Mouse (Mus musculus) limb, embryonic 15.5 days (tissue): Measurements from ENCODE around the gene Gm9. TPM values are rescaled to one million over a fixed set of nuclear protein-coding genes. Genes with fewer than 3 reads are reported as not detected.

Experiments
- ATAC-seq: fragments of 200-750 bp; cut with Nextera tagmentation; 2 replicates; pipeline ENCODE4 v1.8.0; 2017; ENCODE audit warnings: low read depth, moderate TSS enrichment; ENCODE audit not compliant: insufficient number of reproducible peaks, low FRiP score, low TSS enrichment
- H3K27ac ChIP-seq: fragments of 300-500 bp; sonication (generic); 2 replicates; pipeline ENCODE4 v1.5.1; 2015; ENCODE audit warnings: moderate library complexity, mild to moderate bottlenecking, inconsistent platforms
- H3K27me3 ChIP-seq: fragments of 300-500 bp; sonication (generic); 2 replicates; pipeline ENCODE4 v1.6.1; 2015; ENCODE audit warnings: inconsistent platforms
- H3K36me3 ChIP-seq: fragments of 300-500 bp; sonication (generic); 2 replicates; pipeline ENCODE4 v1.6.1; 2015; ENCODE audit warnings: inconsistent platforms
- H3K4me1 ChIP-seq: fragments of 300-500 bp; sonication (generic); 2 replicates; pipeline ENCODE4 v1.6.1; 2015; ENCODE audit warnings: inconsistent platforms
- H3K4me2 ChIP-seq: fragments of 300-500 bp; sonication (generic); 2 replicates; pipeline ENCODE4 v1.6.1; 2015; ENCODE audit warnings: mild to moderate bottlenecking, inconsistent platforms
- H3K4me3 ChIP-seq: fragments of 300-500 bp; sonication (generic); 2 replicates; pipeline ENCODE4 v1.5.1; 2015; ENCODE audit warnings: mild to moderate bottlenecking, inconsistent platforms
- H3K9ac ChIP-seq: fragments of 300-500 bp; sonication (generic); 2 replicates; pipeline ENCODE4 v1.6.1; 2015; ENCODE audit warnings: inconsistent platforms
- H3K9me3 ChIP-seq: fragments of 300-500 bp; sonication (generic); 2 replicates; pipeline ENCODE4 v1.6.1; 2016; ENCODE audit warnings: inconsistent platforms
- WGBS: fragments of 180-500 bp; shearing (Covaris S2); methylation state at CpG from one replicate; pipeline ENCODE4 v1.1.7; 2015; 5-methylcytosine and 5-hydroxymethylcytosine counted together
- polyA plus RNA-seq: library from polyadenylated mRNA; unstranded; fragments of >200 nt; fragmentation: Nextera tagmentation; extraction: Ambion mirVana; gene quantifications from 2 replicates; pipeline ENCODE4 v1.2.1, GENCODE M21; 2015

Gene Gm9
- polyA plus RNA-seq, 1 experiment from 2014 or later = not detected

GRCm38 (mm10) chrX:37161169-37161568 is 49.7 kb downstream of the Gm9 start:
- no peak for ATAC-seq
- 77% methylated on average over 10 of the region's 10 CpGs for WGBS

More at GRCm38 (mm10) chrX:37161169-37161568, 49.7 kb downstream of the Gm9 start:
- Histone ChIP-seq H3K4me1 (no peaks in the 10 kb centered on the region), H3K27me3 (no peaks in the 10 kb centered on the region), H3K9me3 (no peaks in the 10 kb centered on the region), H3K36me3 (no peaks in the 10 kb centered on the region), H3K9ac (no peak overlapping the region), H3K4me2 (no peak overlapping the region), H3K27ac (no peak overlapping the region), H3K4me3 (no peak overlapping the region)

Other genes starting within 250 kb of the Gm9 start
- gene Sept6, start 219.2 kb downstream of the Gm9 start, polyA plus RNA-seq = 43.9 and 45.9 TPM in 2 replicates
- not detected in 2 replicates for gene Sowahd, start 162.2 kb downstream of the Gm9 start, polyA plus RNA-seq
- 405 and 591 TPM in 2 replicates for gene Rpl39, start 125.6 kb downstream of the Gm9 start, polyA plus RNA-seq
- 14.9 and 15.0 TPM in 2 replicates for gene Upf3b, start 100.7 kb downstream of the Gm9 start, polyA plus RNA-seq
- gene Nkap, start 84.2 kb downstream of the Gm9 start, polyA plus RNA-seq = 13.8 and 14.4 TPM in 2 replicates
- gene Akap14, start 42.2 kb downstream of the Gm9 start, polyA plus RNA-seq = not detected in 2 replicates
- gene Ndufa1, start 19.9 kb downstream of the Gm9 start, polyA plus RNA-seq = 385 and 433 TPM in 2 replicates
- 12.5 and 12.6 TPM in 2 replicates for gene Rnf113a1, start 19.8 kb downstream of the Gm9 start, polyA plus RNA-seq
- not detected in 2 replicates for gene Rhox1, start 11.2 kb upstream of the Gm9 start, polyA plus RNA-seq
- gene Rhox2a, start 33.9 kb upstream of the Gm9 start, polyA plus RNA-seq = not detected in 2 replicates
- gene Rhox3a, start 38.9 kb upstream of the Gm9 start, polyA plus RNA-seq = not detected in 2 replicates
- not detected in 2 replicates for gene Rhox4a, start 54.3 kb upstream of the Gm9 start, polyA plus RNA-seq
- not detected in 2 replicates for gene Rhox3a2, start 169.0 kb upstream of the Gm9 start, polyA plus RNA-seq
- 0.36 and 0.70 TPM in 2 replicates for gene Rhox4a2, start 179.8 kb upstream of the Gm9 start, polyA plus RNA-seq
- gene Rhox2b, start 201.0 kb upstream of the Gm9 start, polyA plus RNA-seq = not detected in 2 replicates
- 0.26 and 0.65 TPM in 2 replicates for gene Rhox4b, start 221.5 kb upstream of the Gm9 start, polyA plus RNA-seq
- gene Rhox2c, start 242.6 kb upstream of the Gm9 start, polyA plus RNA-seq = not detected in 2 replicates
- gene Rhox3c, start 247.5 kb upstream of the Gm9 start, polyA plus RNA-seq = not detected in 2 replicates